Mouse (Mus musculus) bone marrow, adult 2 months (tissue): ENCODE measurements at regions not wholly inside any gene's neighbourhood (a gene's known extent, or its start where the extent isn't known, plus 50 kb on each side); places are given as distances from the start of the nearest gene placed in this dataset.

Experiments used
- H3K27ac ChIP-seq: fragments of 200-500 bp; 2 replicates; pipeline ENCODE4 v1.5.1; 2012; ENCODE audit warnings: low read depth, mild to moderate bottlenecking, control low read depth, inconsistent platforms, low read length; ENCODE audit not compliant: control insufficient read depth, poor library complexity, insufficient read depth
- H3K4me1 ChIP-seq: fragments of 200-500 bp; 2 replicates; pipeline ENCODE4 v1.6.1; 2011; ENCODE audit warnings: low read length; ENCODE audit not compliant: control insufficient read depth, insufficient read depth
- H3K4me3 ChIP-seq: fragments of 200-500 bp; replicated peaks from 2 replicates; pipeline ENCODE3; 2011; ENCODE audit warnings: mild to moderate bottlenecking, low read depth, low read length, control low read depth; ENCODE audit not compliant: control insufficient read depth
- CTCF ChIP-seq: fragments of 200-500 bp; IDR thresholded peaks from 2 replicates; pipeline ENCODE4 v1.5.1; 2011; ENCODE audit warnings: low read length, control low read depth; ENCODE audit not compliant: control insufficient read depth, insufficient read depth
- POLR2A ChIP-seq: fragments of 200-500 bp; IDR thresholded peaks from 2 replicates; pipeline ENCODE4 v1.6.1; 2011; ENCODE audit warnings: low read depth, mild to moderate bottlenecking, control low read depth, low read length, borderline replicate concordance; ENCODE audit not compliant: control insufficient read depth
- WGBS: fragments of 180-500 bp; shearing (Covaris S2); methylation state at CpG from one replicate; pipeline ENCODE4 v1.1.7; 2018; 5-methylcytosine and 5-hydroxymethylcytosine counted together

- WGBS, result 79% methylated on average over 6 of the region's 6 CpGs
- Histone ChIP-seq H3K4me3 (no peak overlapping the region), H3K27ac (no peak overlapping the region), H3K4me1 (no peaks in the 10 kb centered on the region)
- no peak for TF ChIP-seq POLR2A
- no peak for TF ChIP-seq CTCF
These were observed 86.1 kb upstream of the Zc3h12c start for GRCm38 (mm10) chr9:52254475-52254874.

GRCm38 (mm10) chr9:52251455-52251854 is 83.1 kb upstream of the Zc3h12c start:
- Histone ChIP-seq H3K27ac (no peak overlapping the region), H3K4me1 (no peaks in the 10 kb centered on the region), H3K4me3 (no peak overlapping the region)
- TF ChIP-seq POLR2A (no peak), CTCF (no peak)
- WGBS, result 74% methylated on average over 5 of the region's 5 CpGs

DNA sequence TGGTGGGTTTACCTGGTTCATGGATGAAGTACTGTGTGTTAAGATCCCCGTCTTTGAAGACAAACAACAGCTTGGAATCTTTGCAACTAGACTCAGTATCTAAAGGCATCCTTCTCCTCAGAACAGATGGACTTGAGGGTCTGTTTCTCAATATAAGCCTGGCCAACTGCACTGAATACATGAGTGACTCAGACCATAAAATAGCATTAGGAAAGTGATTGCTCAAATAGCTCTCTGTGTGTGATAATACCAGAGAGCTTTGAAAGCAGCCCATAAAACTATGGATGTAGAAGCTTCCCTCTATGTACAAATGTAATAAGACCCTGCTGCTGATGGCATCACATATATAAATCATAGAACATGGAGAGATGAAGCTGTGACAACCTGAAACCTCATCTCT is 78.3 kb upstream of the Zc3h12c start:
- WGBS, result 93% methylated on average over 1 of the region's 1 CpGs
- Histone ChIP-seq H3K4me3 (no peak overlapping the region), H3K4me1 (no peaks in the 10 kb centered on the region), H3K27ac (no peak overlapping the region)
- TF ChIP-seq CTCF, result no peak
- TF ChIP-seq POLR2A, result no peak

DNA sequence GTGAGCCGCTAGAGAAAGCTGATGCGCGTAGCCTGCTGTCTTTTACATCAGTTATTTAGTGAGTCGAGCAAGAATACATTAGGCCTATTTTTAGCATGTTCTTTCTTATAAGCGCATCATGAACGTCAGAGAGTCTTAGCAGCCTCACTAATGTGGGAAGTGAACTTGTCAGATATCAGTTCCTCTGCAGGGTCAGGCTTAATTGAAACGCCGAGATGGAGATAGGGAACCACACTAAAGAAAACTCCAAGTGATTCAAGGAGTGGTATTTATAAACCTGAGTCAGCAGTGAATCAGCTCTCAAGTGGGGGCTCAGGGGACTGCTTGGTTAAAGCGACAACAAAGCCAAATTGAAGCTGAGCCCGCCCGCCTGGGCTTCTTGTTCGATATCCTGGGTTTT is 75.7 kb upstream of the Zc3h12c start:
- no peak overlapping the region for H3K4me3 ChIP-seq
- H3K4me1 ChIP-seq, result no peaks in the 10 kb centered on the region
- H3K27ac ChIP-seq, result no peak overlapping the region
- no peak for TF ChIP-seq CTCF
- TF ChIP-seq POLR2A, result no peak
- 48% methylated on average over 12 of the region's 12 CpGs for WGBS

- Histone ChIP-seq H3K27ac (no peak overlapping the region), H3K4me1 (no peaks in the 10 kb centered on the region), H3K4me3 (no peak overlapping the region)
- WGBS, result 38% methylated on average over 2 of the region's 2 CpGs
- TF ChIP-seq POLR2A (no peak), CTCF (no peak)
These were observed 74.7 kb upstream of the Zc3h12c start for GRCm38 (mm10) chr9:52243032-52243431.

DNA sequence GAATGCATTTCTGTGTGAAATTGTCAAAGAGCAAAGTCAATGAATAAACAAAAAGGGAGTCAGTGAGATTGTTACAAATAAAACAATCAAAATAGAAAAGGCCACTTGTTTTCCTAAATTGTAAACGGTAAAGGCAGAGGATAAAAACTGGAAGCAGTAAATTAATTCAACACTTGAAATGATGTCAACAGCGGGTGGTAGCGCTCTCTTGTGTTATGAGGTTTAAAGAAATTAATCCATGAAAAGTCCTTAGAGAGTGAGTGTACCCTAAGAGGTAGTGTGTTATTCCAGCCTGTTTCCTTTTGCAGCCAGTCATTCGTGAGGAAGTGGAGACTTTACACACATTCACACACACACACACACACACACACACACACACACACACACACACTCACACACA is 73.2 kb upstream of the Zc3h12c start:
- WGBS, result 73% methylated on average over 4 of the region's 4 CpGs
- Histone ChIP-seq H3K4me1 (no peaks in the 10 kb centered on the region), H3K4me3 (no peak overlapping the region), H3K27ac (no peak overlapping the region)
- no peak for TF ChIP-seq CTCF
- no peak for TF ChIP-seq POLR2A

DNA sequence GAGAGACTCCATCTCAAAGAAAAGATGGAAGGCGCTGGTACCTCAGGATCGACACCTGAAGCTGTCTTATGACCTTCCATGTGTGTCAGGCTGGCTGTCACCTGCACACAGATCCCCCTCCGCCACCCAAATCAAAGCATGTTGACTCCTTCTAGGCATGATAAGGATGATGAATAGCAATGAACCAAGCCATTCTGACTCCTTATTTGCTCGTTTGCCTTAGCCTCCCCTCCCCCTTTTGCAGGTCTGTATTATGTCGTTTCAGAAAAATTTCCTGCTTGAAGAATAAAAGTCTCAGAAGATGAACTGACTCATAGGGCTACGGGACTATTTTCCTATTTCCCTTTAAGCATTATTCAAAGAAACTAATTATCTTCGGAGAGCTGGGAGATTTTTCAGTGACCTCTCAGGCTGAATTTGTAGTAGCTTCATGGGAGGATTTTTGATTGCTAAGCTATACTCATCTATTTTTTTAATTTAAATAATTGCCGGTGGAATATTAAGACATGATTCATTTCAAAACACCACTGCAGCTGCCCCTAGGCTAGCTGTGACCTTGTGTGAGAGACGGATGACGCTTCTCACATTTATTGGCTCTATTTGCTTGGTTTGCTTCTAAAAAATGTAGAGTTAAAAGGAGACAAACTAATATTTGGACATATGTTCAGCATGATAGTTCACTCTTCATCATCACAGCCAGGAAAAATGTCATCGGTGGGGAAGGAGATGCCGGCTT is 72.4 kb upstream of the Zc3h12c start:
- no peak for TF ChIP-seq POLR2A
- TF ChIP-seq CTCF, result no peak
- H3K4me3 ChIP-seq, result no peak overlapping the region
- no peaks in the 10 kb centered on the region for H3K4me1 ChIP-seq
- 80% methylated on average over 12 of the region's 12 CpGs for WGBS
- no peak overlapping the region for H3K27ac ChIP-seq

GRCm38 (mm10) chr9:52234775-52235174 is 66.4 kb upstream of the Zc3h12c start:
- no peak for TF ChIP-seq CTCF
- no peak for TF ChIP-seq POLR2A
- Histone ChIP-seq H3K4me3 (no peak overlapping the region), H3K4me1 (peaks cover 1% of the 10 kb centered on the region), H3K27ac (no peak overlapping the region)
- WGBS, result 49% methylated on average over 9 of the region's 9 CpGs

GRCm38 (mm10) chr9:52229589-52229988 is 61.2 kb upstream of the Zc3h12c start:
- TF ChIP-seq CTCF (no peak), POLR2A (no peak)
- 8% methylated on average over 9 of the region's 9 CpGs for WGBS

More at GRCm38 (mm10) chr9:52229589-52229988, 61.2 kb upstream of the Zc3h12c start:
- H3K27ac ChIP-seq, result no peak overlapping the region
- H3K4me1 ChIP-seq, result peaks cover under 1% of the 10 kb centered on the region
- no peak overlapping the region for H3K4me3 ChIP-seq
